Comparison of ENCODE assay signal across 8 mouse cellular contexts in genomic region chr9:124281912-124282686, GRCm38 (mm10). TPM values are rescaled to one million over a fixed set of nuclear protein-coding genes. Genes with fewer than 3 reads are reported as not detected.
DNase-seq lines count a peak whose midpoint lies in the region; ATAC-seq and TF ChIP-seq lines count a peak whose summit lies in the region.

No protein-coding gene starts in this region.

- peak overlapping the region; percentile 87 for H3K9ac ChIP-seq in heart, embryonic 15.5 days
- peak overlapping the region; percentile 69 for H3K9ac ChIP-seq in liver, embryonic 14.5 days (replicated peaks)
- peak overlapping the region; percentile 53 for H3K9ac ChIP-seq in neural tube, embryonic 11.5 days (ENCODE audit: low read length)
- peak overlapping the region; percentile 65 for H3K9ac ChIP-seq in stomach, postnatal 0 days (ENCODE audit: low read length)

- peaks cover 17% of the 10 kb centered on the region for H3K4me1 ChIP-seq in forebrain, embryonic 10.5 days
- peaks cover 20% of the 10 kb centered on the region for H3K4me1 ChIP-seq in heart, embryonic 15.5 days (replicated peaks)
- H3K4me1 ChIP-seq in liver, embryonic 14.5 days (replicated peaks; ENCODE audit: control insufficient read depth in 2 of 2, insufficient read depth in 2 of 2, low read length in 1 of 2) = peaks cover 5 to 17% of the 10 kb centered on the region in 2 experiments
- no peaks in the 10 kb centered on the region; the same call in 1 of the 2 replicates for H3K4me1 ChIP-seq in neural tube, embryonic 11.5 days (ENCODE audit: control insufficient read depth, insufficient read depth, low read length)
- no peaks in the 10 kb centered on the region; the same call in 1 of the 2 replicates for H3K4me1 ChIP-seq in stomach, postnatal 0 days (replicated peaks; ENCODE audit: control insufficient read depth, insufficient read depth)

- H3K4me3 ChIP-seq in forebrain, embryonic 10.5 days = peak overlapping the region; percentile 88
- peak overlapping the region; percentile 94 for H3K4me3 ChIP-seq in heart, embryonic 15.5 days
- peak overlapping the region; percentile 61 to 100 for H3K4me3 ChIP-seq in liver, embryonic 14.5 days (ENCODE audit: insufficient read depth in 1 of 2, low read depth in 2 of 2, low read length in 2 of 2)
- H3K4me3 ChIP-seq in neural tube, embryonic 11.5 days (ENCODE audit: low read depth, low read length) = peak overlapping the region; percentile 59
- H3K4me3 ChIP-seq in stomach, postnatal 0 days (ENCODE audit: low read depth, low read length) = peak overlapping the region; percentile 69

- peak; percentile 100 for ATAC-seq in CD4-positive, CD25-positive, alpha-beta regulatory T cell, adult 4 months
- peak; percentile 98 for ATAC-seq in heart, embryonic 15.5 days (replicated peaks; ENCODE audit: insufficient number of reproducible peaks, insufficient read depth, low FRiP score, low read depth)
- peak; percentile 96 for ATAC-seq in liver, embryonic 14.5 days (ENCODE audit: insufficient read depth)
- peak; percentile 98 for ATAC-seq in neural tube, embryonic 11.5 days (ENCODE audit: insufficient read depth, low FRiP score, low TSS enrichment)
- peak; percentile 96 for ATAC-seq in stomach, postnatal 0 days (ENCODE audit: low FRiP score, low TSS enrichment)

- DNase-seq in c-Kit-negative CD71-positive TER-119-positive erythroid progenitor cells, embryonic 14.5 days (ENCODE audit: low read depth, low spot score) = peak; percentile 59
- peak; percentile 82 for DNase-seq in forebrain, embryonic 10.5 days (ENCODE audit: extremely low spot score, low spot score)
- peak; percentile 90 to 94 for DNase-seq in kidney, postnatal 25 days
- DNase-seq in liver, embryonic 14.5 days (ENCODE audit: low read depth in 3 of 3, low spot score in 3 of 3) = peak; percentile 78 to 82 (median 79)
- DNase-seq in neural tube, embryonic 11.5 days (ENCODE audit: low spot score) = peak; percentile 83
- DNase-seq in stomach, postnatal 0 days (ENCODE audit: low spot score) = peak; percentile 85

- H3K9me3 ChIP-seq in forebrain, embryonic 10.5 days = peaks cover 21% of the 10 kb centered on the region
- no peaks in the 10 kb centered on the region for H3K9me3 ChIP-seq in heart, embryonic 15.5 days (replicated peaks)
- no peaks in the 10 kb centered on the region for H3K9me3 ChIP-seq in liver, embryonic 14.5 days (ENCODE audit: control insufficient read depth, low read length)
- H3K9me3 ChIP-seq in neural tube, embryonic 11.5 days (ENCODE audit: control insufficient read depth, low read length) = peaks cover 2% of the 10 kb centered on the region; the same call in 1 of the 2 replicates
- no peaks in the 10 kb centered on the region for H3K9me3 ChIP-seq in stomach, postnatal 0 days (ENCODE audit: control insufficient read depth, low read length)

- H3K36me3 ChIP-seq in forebrain, embryonic 10.5 days (replicated peaks) = peaks cover 29% of the 10 kb centered on the region
- peaks cover 16% of the 10 kb centered on the region for H3K36me3 ChIP-seq in heart, embryonic 15.5 days
- H3K36me3 ChIP-seq in liver, embryonic 14.5 days (replicated peaks; ENCODE audit: control insufficient read depth, insufficient read depth, low read depth) = no peaks in the 10 kb centered on the region; the same call in 1 of the 2 replicates
- peaks cover 3% of the 10 kb centered on the region; the same call in 1 of the 2 replicates for H3K36me3 ChIP-seq in neural tube, embryonic 11.5 days (ENCODE audit: control insufficient read depth, insufficient read depth, low read length)
- no peaks in the 10 kb centered on the region for H3K36me3 ChIP-seq in stomach, postnatal 0 days (ENCODE audit: control insufficient read depth, insufficient read depth, low read length)

- peak overlapping the region; percentile 76 for H3K4me2 ChIP-seq in heart, embryonic 15.5 days
- peak overlapping the region; percentile 77 for H3K4me2 ChIP-seq in liver, embryonic 14.5 days (ENCODE audit: low read depth)
- H3K4me2 ChIP-seq in neural tube, embryonic 11.5 days (ENCODE audit: low read depth) = peak overlapping the region; percentile 72
- H3K4me2 ChIP-seq in stomach, postnatal 0 days (replicated peaks; ENCODE audit: low read depth) = peak overlapping the region; percentile 80

- H3K27ac ChIP-seq in forebrain, embryonic 10.5 days = peak overlapping the region; percentile 89
- peak overlapping the region; percentile 90 for H3K27ac ChIP-seq in heart, embryonic 15.5 days
- H3K27ac ChIP-seq in liver, embryonic 14.5 days = peak overlapping the region; percentile 13
- no peak overlapping the region for H3K27ac ChIP-seq in neural tube, embryonic 11.5 days (ENCODE audit: low read depth, low read length)
- peak overlapping the region; percentile 74 for H3K27ac ChIP-seq in stomach, postnatal 0 days (replicated peaks)

- no peak; the same call in 1 of the 2 replicates for TF ChIP-seq CTCF in liver, embryonic 14.5 days (IDR thresholded peaks at IDR 0.05; ENCODE audit: low read depth)
- TF ChIP-seq CTCF in stomach, postnatal 0 days (IDR thresholded peaks at IDR 0.05; ENCODE audit: low read depth) = peak; percentile 31

- under 1% methylated on average over 22 of the region's 22 CpGs for WGBS in forebrain, embryonic 10.5 days
- under 1% methylated on average over 22 of the region's 22 CpGs for WGBS in heart, embryonic 15.5 days
- WGBS in liver, embryonic 14.5 days (ENCODE audit: insufficient replicate concordance) = 1% methylated on average over 22 of the region's 22 CpGs
- 1% methylated on average over 22 of the region's 22 CpGs for WGBS in neural tube, embryonic 11.5 days
- under 1% methylated on average over 22 of the region's 22 CpGs for WGBS in stomach, postnatal 0 days

- H3K27me3 ChIP-seq in forebrain, embryonic 10.5 days (ENCODE audit: poor library complexity, severe bottlenecking) = no peaks in the 10 kb centered on the region
- no peaks in the 10 kb centered on the region for H3K27me3 ChIP-seq in heart, embryonic 15.5 days
- H3K27me3 ChIP-seq in liver, embryonic 14.5 days (ENCODE audit: control insufficient read depth, insufficient read depth, low read length) = no peaks in the 10 kb centered on the region
- H3K27me3 ChIP-seq in neural tube, embryonic 11.5 days (ENCODE audit: control insufficient read depth, insufficient read depth, low read length) = no peaks in the 10 kb centered on the region
- no peaks in the 10 kb centered on the region for H3K27me3 ChIP-seq in stomach, postnatal 0 days (ENCODE audit: control insufficient read depth, insufficient read depth, low read length)

- no peak for TF ChIP-seq EP300 in liver, embryonic 14.5 days (IDR thresholded peaks at IDR 0.05; ENCODE audit: low read depth)
- no peak for TF ChIP-seq EP300 in stomach, postnatal 0 days (optimal IDR thresholded peaks at IDR 0.05)

RNA-seq across cellular contexts. Expression of gene 2010315B03Rik, which starts 30.4 kb away (rescaled TPM):
- polyA plus RNA-seq in CD4-positive, CD25-positive, alpha-beta regulatory T cell, adult 4 months (2017; shearing (Covaris generic)) = 10 to 100 TPM; 25.1 to 28.0 TPM
- polyA plus RNA-seq in forebrain, embryonic 10.5 days (2016; fragmentation: Nextera tagmentation; extraction: Ambion mirVana) = 9.9 and 10.0 TPM in 2 replicates
- 7.7 and 10.0 TPM in 2 replicates for polyA plus RNA-seq in heart, embryonic 15.5 days (2015; fragmentation: Nextera tagmentation; extraction: Ambion mirVana)
- 1.6 and 2.7 TPM in 2 replicates for polyA plus RNA-seq in liver, embryonic 14.5 days (2012; rRNA removed)
- 1.9 and 2.4 TPM in 2 replicates for polyA plus RNA-seq in liver, embryonic 14.5 days (2014; fragmentation: Nextera tagmentation; extraction: Ambion mirVana)
- polyA plus RNA-seq in neural tube, embryonic 11.5 days (2014; fragmentation: Nextera tagmentation; extraction: Ambion mirVana) = 3.5 and 4.9 TPM in 2 replicates
- 12.5 and 12.9 TPM in 2 replicates for polyA plus RNA-seq in stomach, postnatal 0 days (2015; fragmentation: Nextera tagmentation; extraction: Ambion mirVana)
